Mouse (Mus musculus) retina, adult 2 months (tissue): ENCODE results near the gene Panx2.

Source experiments
- DNase-seq: peaks from one replicate; pipeline ENCODE4 v3.0.0-alpha.2; 2012; ENCODE audit warnings: low read depth, low spot score

Panx2 gene

DNA sequence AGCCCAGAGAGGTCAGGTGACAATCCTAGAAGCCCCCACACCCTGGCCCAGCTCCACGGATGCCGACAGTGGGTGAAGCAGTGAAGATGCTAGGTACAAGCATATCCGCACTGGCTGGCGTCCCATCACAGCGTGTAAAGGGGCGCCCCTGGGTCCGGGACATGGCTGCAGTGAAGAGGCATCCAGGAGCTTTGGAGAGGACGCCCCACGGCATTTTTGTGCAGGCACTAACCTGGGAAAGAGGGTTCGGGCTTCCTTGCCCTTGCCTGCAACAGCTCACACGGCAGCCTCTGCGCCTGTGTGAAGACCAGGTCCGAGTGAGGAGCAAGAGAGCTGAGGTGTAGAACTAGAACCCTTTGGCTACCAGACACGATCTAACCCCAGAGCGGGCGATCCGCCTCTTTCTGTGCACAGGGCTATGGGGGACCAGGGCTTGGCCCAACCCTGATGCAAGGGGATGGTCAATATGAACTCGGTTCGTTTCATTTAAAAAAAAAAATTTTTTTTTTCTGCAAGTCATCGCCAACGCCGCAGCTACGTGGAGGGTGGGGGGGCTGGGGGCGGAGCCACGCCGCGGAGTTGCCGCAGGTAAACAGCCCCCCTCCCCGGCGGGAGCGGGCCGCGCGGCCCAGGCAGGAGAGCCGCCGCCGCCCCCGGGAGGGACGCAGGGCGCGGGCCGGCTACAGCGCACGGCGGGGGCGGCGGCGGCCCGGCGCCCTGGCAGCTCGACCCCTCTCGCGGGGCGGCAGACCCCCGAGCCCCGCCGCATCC lies at the start of gene Panx2:
TSS of gene Panx2 (plus strand) at position 574 of the 771 bp plus-strand sequence.
- DNase-seq, result no peak

DNA sequence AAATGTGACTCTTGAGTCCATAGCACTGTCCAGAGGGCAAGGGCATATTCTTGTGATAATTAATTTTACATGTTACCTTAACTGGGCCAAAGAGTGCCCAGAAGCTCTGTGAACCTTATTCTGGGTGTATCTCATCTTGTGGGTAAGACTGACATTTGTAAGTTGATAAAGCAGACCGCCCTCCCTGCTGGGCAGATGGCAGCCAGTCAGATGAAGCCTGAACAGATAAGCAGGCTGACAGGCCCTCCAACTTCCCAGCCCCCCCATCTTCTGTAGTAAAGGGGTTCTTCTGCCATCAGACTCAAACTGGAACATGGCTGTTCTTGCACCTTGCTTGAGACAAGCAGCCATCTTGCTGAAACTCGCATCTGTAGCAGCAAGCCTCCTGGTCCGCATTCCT lies 42.8 kb upstream of the Panx2 start:
- no peak for DNase-seq

GRCm38 (mm10) chr15:89020085-89020484 lies 39.4 kb upstream of the Panx2 start:
- DNase-seq, result no peak

DNA sequence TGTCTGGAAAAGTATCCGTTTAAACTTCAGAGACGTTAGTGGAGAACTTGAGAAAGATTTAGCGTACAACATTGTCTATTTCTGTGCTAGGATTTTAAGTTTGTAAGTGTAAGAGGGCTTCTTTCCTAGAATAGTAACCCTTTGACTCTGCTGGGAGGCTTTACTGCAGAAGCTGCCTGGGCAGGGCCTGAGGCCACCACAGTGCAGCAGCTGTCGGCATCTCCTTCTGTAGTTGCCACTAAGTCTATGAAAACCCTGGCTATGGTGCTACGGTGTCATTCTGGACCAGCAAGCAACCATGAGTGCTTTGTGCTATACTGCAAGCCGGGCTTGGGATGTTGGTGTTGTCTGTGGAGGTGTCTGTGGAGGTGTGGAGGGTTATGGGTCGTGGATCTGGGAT lies 39.0 kb upstream of the Panx2 start:
- no peak for DNase-seq

- DNase-seq, result no peak
Observed at GRCm38 (mm10) chr15:89044381-89044780, 15.2 kb upstream of the Panx2 start.

GRCm38 (mm10) chr15:89046356-89046755 lies 13.2 kb upstream of the Panx2 start:
- DNase-seq, result no peak

GRCm38 (mm10) chr15:89054666-89055065 lies 4.9 kb upstream of the Panx2 start:
- no peak for DNase-seq

DNA sequence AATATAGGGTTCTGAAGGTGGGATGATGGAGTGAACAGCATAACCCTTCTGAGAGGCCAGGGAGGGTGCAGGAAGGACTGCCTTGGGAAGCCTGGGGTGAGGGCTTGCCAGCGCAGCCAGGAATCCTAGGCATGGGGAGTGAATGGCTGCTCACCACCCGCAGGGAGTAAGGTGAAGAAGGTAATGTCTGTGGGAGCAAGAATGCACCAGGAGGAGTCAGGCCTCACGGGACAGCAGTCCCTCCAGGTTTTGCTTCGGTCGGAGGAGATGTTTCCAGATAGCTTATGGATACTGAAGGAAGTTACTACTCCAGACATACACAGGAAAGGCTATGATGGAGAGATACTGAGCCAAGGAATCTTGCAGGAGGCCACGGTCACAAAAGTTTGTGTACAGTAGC lies 798 bp upstream of the Panx2 start:
- no peak for DNase-seq

DNA sequence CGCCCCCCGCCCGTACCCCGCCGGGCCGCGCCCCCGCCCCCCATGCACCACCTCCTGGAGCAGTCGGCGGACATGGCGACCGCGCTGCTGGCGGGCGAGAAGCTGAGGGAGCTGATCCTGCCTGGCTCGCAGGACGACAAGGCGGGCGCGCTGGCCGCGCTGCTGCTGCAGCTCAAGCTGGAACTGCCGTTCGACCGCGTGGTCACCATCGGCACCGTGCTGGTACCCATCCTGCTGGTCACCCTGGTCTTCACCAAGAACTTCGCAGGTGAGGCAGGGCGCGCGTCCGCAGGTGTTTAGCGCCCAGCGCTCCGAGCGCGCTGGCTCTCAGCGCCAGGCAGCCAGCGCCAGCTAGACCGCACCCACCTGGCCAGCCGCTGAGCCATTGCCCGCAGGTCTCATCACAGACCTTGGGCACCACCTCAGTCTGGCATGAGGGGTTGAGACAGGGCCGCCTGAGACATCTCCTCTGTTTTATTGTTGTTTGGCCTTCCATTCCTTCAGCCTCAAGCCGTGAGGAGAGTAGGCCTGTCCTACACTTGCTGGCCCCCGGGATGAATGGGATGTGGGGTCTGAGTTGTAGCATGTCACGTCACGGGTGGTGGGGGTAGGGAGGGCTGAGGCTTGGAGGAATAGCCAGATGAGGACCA lies 623 bp downstream of the Panx2 start:
- DNase-seq, result no peak

GRCm38 (mm10) chr15:89060811-89061460 lies 1.4 kb downstream of the Panx2 start:
- no peak for DNase-seq

DNA sequence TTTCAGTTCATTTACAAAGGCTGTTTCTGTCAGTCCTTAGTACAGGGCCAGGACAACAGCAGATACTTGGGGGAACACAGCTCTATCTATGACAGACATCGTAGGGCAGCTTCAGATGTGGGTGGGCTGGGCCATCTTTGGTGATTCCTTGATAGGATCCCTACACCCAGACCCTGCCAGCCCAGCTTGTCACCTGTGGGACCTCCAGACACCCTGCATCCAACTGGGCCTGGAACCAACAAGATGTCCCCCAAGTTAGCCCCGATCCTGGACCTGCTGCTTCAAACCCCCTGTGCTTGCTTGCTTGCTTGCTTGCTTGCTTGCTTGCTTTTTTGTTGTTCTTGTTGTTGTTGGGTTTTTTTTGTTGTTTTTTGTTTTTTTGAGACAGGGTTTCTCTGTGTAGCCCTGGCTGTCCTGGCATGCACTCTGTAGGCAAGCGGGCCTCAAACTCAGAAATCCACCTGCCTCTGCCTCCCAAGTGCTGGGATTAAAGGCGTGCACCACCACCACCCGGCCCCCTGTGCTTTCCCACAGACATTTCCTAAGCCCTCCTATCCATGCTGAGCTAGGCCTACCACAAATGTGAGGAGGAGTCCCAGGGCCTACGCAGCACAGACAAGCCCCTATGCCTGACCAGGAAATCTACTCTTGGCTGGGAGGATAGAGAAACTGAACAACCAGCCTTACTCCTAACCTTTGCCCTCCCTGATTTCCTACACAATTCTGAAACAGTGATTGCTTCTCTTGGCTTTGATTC lies 2.4 kb downstream of the Panx2 start:
- DNase-seq, result no peak

GRCm38 (mm10) chr15:89062518-89062910 lies 3.0 kb downstream of the Panx2 start:
- no peak for DNase-seq

GRCm38 (mm10) chr15:89063001-89063400 lies 3.5 kb downstream of the Panx2 start:
- no peak for DNase-seq

- no peak for DNase-seq
Observed at GRCm38 (mm10) chr15:89063536-89063935, 4.0 kb downstream of the Panx2 start.

GRCm38 (mm10) chr15:89064891-89065290 lies 5.4 kb downstream of the Panx2 start:
- no peak for DNase-seq

GRCm38 (mm10) chr15:89067609-89068008 lies 8.1 kb downstream of the Panx2 start:
- DNase-seq, result no peak

- no peak for DNase-seq
Observed at GRCm38 (mm10) chr15:89068226-89068625, 8.7 kb downstream of the Panx2 start.

DNA sequence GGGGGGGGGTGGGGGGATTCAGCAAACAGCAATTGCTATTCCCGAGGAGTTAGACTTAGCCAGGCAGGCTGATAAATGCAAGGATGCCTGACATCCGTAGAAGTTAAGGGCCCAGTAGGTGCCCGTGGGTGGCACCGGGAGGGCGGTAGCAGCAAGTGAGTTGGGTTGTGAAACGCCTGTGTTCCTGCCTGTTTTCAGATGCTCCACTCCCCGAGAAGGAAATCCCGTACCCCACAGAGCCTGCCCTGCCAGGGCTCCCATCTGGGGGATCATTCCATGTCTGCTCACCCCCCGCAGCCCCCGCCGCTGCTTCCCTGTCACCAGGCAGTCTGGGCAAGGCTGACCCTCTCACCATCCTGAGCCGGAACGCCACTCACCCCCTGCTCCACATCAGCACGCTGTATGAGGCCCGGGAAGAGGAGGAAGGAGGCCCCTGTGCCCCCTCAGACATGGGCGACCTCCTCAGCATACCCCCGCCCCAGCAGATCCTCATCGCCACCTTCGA lies 9.9 kb downstream of the Panx2 start:
- DNase-seq, result no peak

- no peak for DNase-seq
Observed at GRCm38 (mm10) chr15:89070606-89071005, 11.1 kb downstream of the Panx2 start.

GRCm38 (mm10) chr15:89073993-89074603 lies 14.6 kb downstream of the Panx2 start:
- no peak for DNase-seq
